Mouse (Mus musculus) intestine, postnatal 0 days (tissue): Measurements from ENCODE around the gene Plpp6. TPM values are rescaled to one million over a fixed set of nuclear protein-coding genes. Genes with fewer than 3 reads are reported as not detected.
A peak's percentile ranks its signal among the peaks of the same experiment; 100 is the strongest.

Experiments
- ATAC-seq: fragments of 200-750 bp; cut with Nextera tagmentation; 2 replicates; pipeline ENCODE4 v1.8.0; 2017; ENCODE audit warnings: mild to moderate bottlenecking, moderate TSS enrichment, moderate library complexity
- H3K27ac ChIP-seq: fragments of 300-500 bp; sonication (generic); 2 replicates; pipeline ENCODE4 v1.5.1; 2014; ENCODE audit warnings: mild to moderate bottlenecking, low read depth, low read length, moderate library complexity
- H3K27me3 ChIP-seq: fragments of 300-500 bp; sonication (generic); replicated peaks from 2 replicates; pipeline ENCODE4 v1.6.1; 2014; ENCODE audit warnings: low read length, mixed read lengths; ENCODE audit not compliant: control insufficient read depth, insufficient read depth
- H3K36me3 ChIP-seq: fragments of 300-500 bp; sonication (generic); 2 replicates; pipeline ENCODE4 v1.6.1; 2014; ENCODE audit warnings: mild to moderate bottlenecking, moderate library complexity; ENCODE audit not compliant: control insufficient read depth, insufficient read depth
- H3K4me1 ChIP-seq: fragments of 300-500 bp; sonication (generic); replicated peaks from 2 replicates; pipeline ENCODE4 v1.6.1; 2014; ENCODE audit warnings: antibody characterized with exemption, low read length, mixed read lengths; ENCODE audit not compliant: control insufficient read depth, insufficient read depth
- H3K4me2 ChIP-seq: fragments of 300-500 bp; sonication (generic); replicated peaks from 2 replicates; pipeline ENCODE4 v1.6.1; 2014; ENCODE audit warnings: low read depth, mild to moderate bottlenecking, moderate library complexity
- H3K4me3 ChIP-seq: fragments of 300-500 bp; sonication (generic); 2 replicates; pipeline ENCODE4 v1.5.1; 2014; ENCODE audit warnings: low read depth, low read length
- H3K9ac ChIP-seq: fragments of 300-500 bp; sonication (generic); 2 replicates; pipeline ENCODE4 v1.6.1; 2014; ENCODE audit warnings: mild to moderate bottlenecking, low read depth, low read length
- H3K9me3 ChIP-seq: fragments of 300-500 bp; sonication (generic); 2 replicates; pipeline ENCODE4 v1.6.1; 2016; ENCODE audit warnings: mixed run types; ENCODE audit not compliant: control insufficient read depth
- CTCF ChIP-seq: sonication (generic); IDR thresholded peaks from 2 replicates; pipeline ENCODE4 v1.5.1; 2016; ENCODE audit warnings: low read depth, mild to moderate bottlenecking, control low read depth, antibody characterized with exemption, moderate library complexity
- WGBS: fragments of 180-500 bp; shearing (Covaris S2); extraction: QIAGEN DNeasy Blood & Tissue Kit; methylation state at CpG from one replicate; pipeline ENCODE4 v1.1.7; 2014; 5-methylcytosine and 5-hydroxymethylcytosine counted together
- polyA plus RNA-seq: library from polyadenylated mRNA; unstranded; fragments of >200 nt; fragmentation: Nextera tagmentation; extraction: Ambion mirVana; gene quantifications from 2 replicates; pipeline ENCODE4 v1.2.1, GENCODE M21; 2015

The Plpp6 gene
- 22.3 and 23.2 TPM in 2 replicates for polyA plus RNA-seq

GRCm38 (mm10) chr19:28963842-28964551 lies at the start of gene Plpp6:
TSS of gene Plpp6 (plus strand) at chr19:28963953.
- Histone ChIP-seq H3K9me3 (no peaks in the 10 kb centered on the region), H3K9ac (peak within 1 kb of the TSS; percentile 84), H3K4me3 (peak within 1 kb of the TSS; percentile 87), H3K27me3 (no peaks in the 10 kb centered on the region), H3K36me3 (no peaks in the 10 kb centered on the region), H3K4me2 (peak within 1 kb of the TSS; percentile 93), H3K27ac (peak within 1 kb of the TSS; percentile 92), H3K4me1 (no peaks in the 10 kb centered on the region)
- WGBS: under 1% methylated on average over 41 of the region's 73 CpGs
- TF ChIP-seq CTCF: peak; percentile 78
- ATAC-seq: peak; percentile 91

DNA sequence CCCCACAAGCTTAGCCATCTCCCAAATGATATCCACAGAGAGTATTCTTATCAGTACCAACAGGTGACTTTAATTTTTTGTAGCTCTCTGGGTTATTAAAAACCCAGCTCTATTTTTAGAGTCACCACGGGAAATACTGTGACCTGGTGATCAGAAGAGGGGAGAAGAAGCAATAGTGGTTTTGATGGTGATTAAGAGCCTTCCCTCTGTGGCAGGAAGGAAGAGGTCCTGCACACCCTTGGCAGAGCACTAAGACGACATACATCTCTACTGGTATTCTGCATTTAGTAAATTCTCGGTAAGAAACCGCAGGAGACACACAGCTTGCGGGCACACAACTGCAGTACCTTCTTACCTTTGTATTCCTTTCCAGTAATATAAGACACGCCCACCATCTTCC lies 49.2 kb upstream of the Plpp6 start:
- no peak overlapping the region for H3K9ac ChIP-seq
- no peak for TF ChIP-seq CTCF
- H3K4me1 ChIP-seq: peaks cover 4% of the 10 kb centered on the region; the same call in 1 of the 2 replicates
- no peak overlapping the region for H3K4me2 ChIP-seq
- H3K36me3 ChIP-seq: no peaks in the 10 kb centered on the region
- H3K27ac ChIP-seq: no peak overlapping the region
- ATAC-seq: no peak
- H3K4me3 ChIP-seq: no peak overlapping the region
- no peaks in the 10 kb centered on the region for H3K9me3 ChIP-seq
- no peaks in the 10 kb centered on the region for H3K27me3 ChIP-seq
- WGBS: 88% methylated on average over 6 of the region's 6 CpGs

GRCm38 (mm10) chr19:28915602-28916250 lies 48.0 kb upstream of the Plpp6 start:
- Histone ChIP-seq H3K36me3 (no peaks in the 10 kb centered on the region), H3K4me1 (peaks cover 4% of the 10 kb centered on the region; the same call in 1 of the 2 replicates), H3K9ac (no peak overlapping the region), H3K27ac (no peak overlapping the region), H3K9me3 (no peaks in the 10 kb centered on the region), H3K27me3 (no peaks in the 10 kb centered on the region), H3K4me2 (no peak overlapping the region), H3K4me3 (no peak overlapping the region)
- peak; percentile 18; the same call in 1 of the 2 replicates for ATAC-seq
- 44% methylated on average over 2 of the region's 2 CpGs for WGBS
- TF ChIP-seq CTCF: no peak

- Histone ChIP-seq H3K9ac (no peak overlapping the region), H3K4me2 (no peak overlapping the region), H3K4me3 (no peak overlapping the region), H3K4me1 (peaks cover 4% of the 10 kb centered on the region; the same call in 1 of the 2 replicates), H3K27me3 (no peaks in the 10 kb centered on the region), H3K36me3 (no peaks in the 10 kb centered on the region), H3K27ac (no peak overlapping the region), H3K9me3 (no peaks in the 10 kb centered on the region)
- WGBS: 17% methylated on average over 4 of the region's 4 CpGs
- TF ChIP-seq CTCF: no peak
- peak; percentile 79 for ATAC-seq
Observed at GRCm38 (mm10) chr19:28916492-28916891, 47.3 kb upstream of the Plpp6 start.

GRCm38 (mm10) chr19:28917839-28918238 lies 45.9 kb upstream of the Plpp6 start:
- ATAC-seq: no peak
- no peak overlapping the region for H3K4me3 ChIP-seq
- no peaks in the 10 kb centered on the region for H3K27me3 ChIP-seq
- H3K9ac ChIP-seq: no peak overlapping the region
- no peak overlapping the region for H3K27ac ChIP-seq
- WGBS: 78% methylated on average over 5 of the region's 5 CpGs
- no peaks in the 10 kb centered on the region for H3K36me3 ChIP-seq
- H3K9me3 ChIP-seq: no peaks in the 10 kb centered on the region
- TF ChIP-seq CTCF: no peak
- H3K4me1 ChIP-seq: peaks cover 4% of the 10 kb centered on the region; the same call in 1 of the 2 replicates
- no peak overlapping the region for H3K4me2 ChIP-seq

DNA sequence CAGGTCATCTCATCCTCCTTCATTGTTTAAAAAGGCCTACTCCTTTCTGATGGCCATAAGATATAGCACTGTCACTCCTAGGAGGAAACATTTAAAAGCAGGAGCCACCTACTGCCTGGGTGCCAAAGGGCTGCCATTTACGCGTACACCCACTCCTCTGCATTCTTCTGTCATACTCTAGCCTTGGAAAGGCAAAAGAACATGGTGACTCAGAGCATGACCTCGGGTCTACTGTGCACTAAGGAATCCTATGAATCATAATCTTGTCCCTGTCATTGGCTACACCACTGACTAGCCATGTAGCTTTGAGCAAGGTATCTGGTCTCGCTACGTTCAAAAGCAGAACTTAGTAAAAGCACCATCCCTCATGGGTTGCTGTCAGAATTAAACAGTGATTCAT lies 37.4 kb upstream of the Plpp6 start:
- Histone ChIP-seq H3K4me1 (no peaks in the 10 kb centered on the region), H3K27me3 (no peaks in the 10 kb centered on the region), H3K27ac (no peak overlapping the region), H3K9me3 (no peaks in the 10 kb centered on the region), H3K36me3 (no peaks in the 10 kb centered on the region), H3K4me3 (no peak overlapping the region), H3K4me2 (no peak overlapping the region), H3K9ac (no peak overlapping the region)
- no peak for ATAC-seq
- no peak for TF ChIP-seq CTCF
- WGBS: 85% methylated on average over 5 of the region's 5 CpGs
